Mouse (Mus musculus): ENCODE data around the gene Fkbp5. TPM values are rescaled to one million over a fixed set of nuclear protein-coding genes. Genes with fewer than 3 reads are reported as not detected.
"Not testable (repeated sequence)": the region's sequence is repeated elsewhere in the genome, so short reads cannot be mapped to it uniquely, and the experiment has no call there.

Gene Fkbp5
- 10 to 100 TPM; 17.4 to 17.8 TPM for polyA plus RNA-seq (2017; shearing (Covaris generic))

- no peak for ATAC-seq
Observed at GRCm38 (mm10) chr17:28517441-28517955, at the start of gene Fkbp5. Gene Fkbp5 (minus strand): TSS chr17:28517527.

DNA sequence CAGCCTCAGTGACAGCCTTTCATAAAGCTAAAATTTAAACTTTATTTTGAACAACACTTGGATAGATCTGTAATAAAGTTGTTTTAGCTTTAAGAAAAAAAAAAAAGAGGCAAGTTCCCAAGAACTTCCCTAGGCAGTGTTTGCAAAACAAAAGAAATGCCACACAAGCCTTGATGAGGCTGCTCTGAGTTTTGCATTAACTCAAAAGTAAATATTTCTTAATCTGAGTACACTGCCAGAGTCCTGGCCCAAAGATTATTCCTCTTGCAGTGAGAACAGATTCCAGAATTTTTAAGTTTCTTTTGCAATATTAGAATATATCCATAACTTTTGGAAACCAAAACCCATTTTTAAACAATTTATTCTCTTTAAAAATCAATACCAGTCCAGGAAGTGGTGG lies 47.9 kb upstream of the Fkbp5 start:
- ATAC-seq: no peak

DNA sequence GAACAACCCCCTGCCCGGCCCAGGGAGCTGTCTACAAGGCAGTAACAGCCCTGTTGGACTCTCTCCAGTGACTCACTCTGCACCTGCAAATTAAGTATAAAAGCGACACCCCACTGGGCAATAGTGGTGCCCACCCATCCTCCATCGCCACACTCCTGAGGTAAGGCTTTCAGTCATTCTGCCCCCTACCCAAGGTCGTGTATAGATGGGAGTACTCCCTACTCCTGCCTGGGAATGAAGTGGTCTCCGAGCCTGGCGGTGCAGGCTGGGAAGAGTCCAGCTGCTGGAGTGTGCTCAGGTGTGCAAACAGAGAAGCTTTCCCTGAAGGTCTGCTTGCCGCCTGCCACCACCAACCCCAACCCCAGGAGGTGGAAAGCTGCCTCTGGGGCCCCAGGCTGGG lies 44.3 kb upstream of the Fkbp5 start:
- ATAC-seq: no peak

- ATAC-seq: no peak
Observed at GRCm38 (mm10) chr17:28560598-28560997, 43.3 kb upstream of the Fkbp5 start, which contains the start of gene Clps. Gene Clps (minus strand): TSS chr17:28560766.

DNA sequence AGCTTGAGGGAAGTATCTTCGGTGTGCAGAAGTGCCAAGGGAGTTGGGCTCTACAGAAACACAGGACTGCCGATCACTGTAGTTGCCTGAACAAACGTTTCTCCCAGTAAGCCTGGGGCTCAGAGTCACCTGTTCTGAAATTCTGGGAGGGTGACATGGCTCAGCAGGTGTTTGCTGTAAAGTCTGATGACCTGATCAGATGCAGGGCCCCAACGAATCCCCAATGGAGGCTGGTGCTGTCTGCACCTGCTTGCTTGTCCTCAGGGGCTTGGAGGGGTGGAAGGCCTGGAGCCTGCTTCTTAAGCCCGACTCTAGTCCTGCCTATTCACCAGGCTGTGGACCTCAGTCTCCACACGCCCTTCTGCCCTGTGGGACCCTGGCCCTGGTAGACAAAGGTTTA lies 40.4 kb upstream of the Fkbp5 start:
- ATAC-seq: no peak

DNA sequence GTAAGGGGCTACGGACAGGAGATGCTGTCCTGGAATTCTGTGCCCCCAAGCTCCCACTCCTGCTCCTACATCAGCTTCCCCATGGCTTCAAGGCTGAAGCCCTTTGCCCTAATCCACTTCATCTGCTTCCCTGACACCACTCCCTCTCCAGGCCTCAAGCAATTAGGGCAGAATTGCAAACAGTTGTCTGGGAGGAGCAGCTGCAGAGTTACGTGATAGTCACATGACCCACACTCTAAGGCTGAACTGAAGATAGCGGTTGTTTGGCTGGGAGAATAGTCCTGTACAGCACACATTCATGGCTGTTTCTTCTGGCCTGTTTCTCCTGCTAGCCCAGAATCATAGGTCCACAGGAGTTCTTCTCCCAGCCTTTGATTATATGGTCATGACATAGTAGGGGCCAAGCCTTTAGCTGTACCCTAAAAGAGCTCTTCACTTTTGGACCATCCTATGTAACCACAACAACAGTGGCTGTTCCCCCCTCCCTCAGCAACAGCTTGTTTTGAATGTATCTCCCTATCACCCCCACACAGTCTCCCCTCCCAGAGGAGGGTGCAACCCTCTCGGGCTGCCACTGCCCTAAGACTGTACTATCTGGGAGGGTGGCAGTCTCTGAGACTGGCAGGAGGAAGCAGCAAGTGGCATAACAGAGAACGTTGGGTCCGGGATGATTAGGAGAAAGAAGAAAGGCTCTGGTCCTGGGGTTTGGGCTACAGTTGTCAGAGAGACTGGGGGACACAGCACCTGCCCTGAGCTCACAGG lies 39.5 kb upstream of the Fkbp5 start:
- no peak for ATAC-seq

- not testable (repeated sequence) for ATAC-seq
Observed at GRCm38 (mm10) chr17:28554021-28554420, 36.7 kb upstream of the Fkbp5 start.

GRCm38 (mm10) chr17:28553040-28553793 lies 35.9 kb upstream of the Fkbp5 start:
- ATAC-seq: peak; percentile 67

GRCm38 (mm10) chr17:28549111-28549510 lies 31.8 kb upstream of the Fkbp5 start, which contains the start of gene Clpsl2:
Gene Clpsl2 (plus strand): TSS chr17:28549411.
- ATAC-seq: no peak

DNA sequence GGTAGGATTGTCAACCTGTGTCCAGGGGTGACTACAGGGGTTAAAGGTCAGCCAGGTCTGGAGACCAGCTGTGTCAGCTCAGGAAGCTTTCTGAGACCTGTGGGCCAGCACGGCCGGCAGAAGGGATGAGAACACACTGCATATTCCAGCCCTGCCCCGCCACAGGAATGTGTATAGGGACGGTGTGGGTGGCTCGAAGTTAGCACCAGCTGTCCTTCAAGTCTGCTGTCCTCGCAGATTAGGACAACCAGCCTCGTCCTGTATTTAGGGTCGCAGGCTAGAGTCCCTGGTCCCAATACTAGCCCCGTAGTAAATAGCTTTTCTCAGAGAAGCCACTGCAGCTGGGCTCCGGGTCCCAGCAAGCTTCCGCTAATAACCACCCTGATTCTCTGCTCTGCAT lies 31.2 kb upstream of the Fkbp5 start:
- no peak for ATAC-seq

DNA sequence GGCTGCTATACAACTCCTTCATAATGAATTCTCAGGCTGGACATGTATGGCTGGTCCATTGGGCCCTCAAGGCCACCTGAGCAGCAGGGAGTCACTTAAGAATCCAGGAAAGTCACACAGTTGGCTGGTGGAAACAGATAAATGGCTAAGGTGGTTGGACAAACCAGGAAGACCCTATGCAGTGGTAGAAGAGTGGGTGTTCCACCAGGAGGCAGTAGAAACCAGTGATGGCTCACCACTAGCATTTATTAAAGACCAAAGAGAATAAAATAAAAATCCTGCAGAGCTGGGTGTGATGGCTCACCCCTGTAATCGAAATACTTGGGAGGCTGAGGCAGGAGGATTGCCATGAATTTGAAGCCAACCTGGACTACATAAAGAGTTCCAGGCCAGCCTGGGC lies 29.6 kb upstream of the Fkbp5 start:
- ATAC-seq: no peak

DNA sequence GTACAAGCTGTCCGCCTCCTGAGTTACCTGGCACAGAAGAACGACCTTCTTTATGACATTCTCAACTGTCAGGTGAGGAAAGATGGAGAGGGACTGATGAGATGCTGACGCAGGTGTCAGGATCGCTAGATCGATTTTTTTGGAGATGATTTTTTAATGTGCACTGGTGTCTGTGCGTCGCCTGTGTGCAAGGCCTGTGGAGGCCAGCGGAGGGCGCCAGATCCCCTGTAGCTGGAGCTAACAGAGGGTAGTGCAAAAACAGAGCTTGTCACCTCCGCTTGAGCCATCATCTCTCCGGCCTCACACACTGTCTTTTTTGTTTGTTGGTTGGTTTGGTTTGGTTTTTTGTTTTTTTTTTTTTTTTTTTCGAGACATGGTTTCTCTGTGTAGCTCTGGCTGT lies 20.6 kb upstream of the Fkbp5 start:
- no peak for ATAC-seq

DNA sequence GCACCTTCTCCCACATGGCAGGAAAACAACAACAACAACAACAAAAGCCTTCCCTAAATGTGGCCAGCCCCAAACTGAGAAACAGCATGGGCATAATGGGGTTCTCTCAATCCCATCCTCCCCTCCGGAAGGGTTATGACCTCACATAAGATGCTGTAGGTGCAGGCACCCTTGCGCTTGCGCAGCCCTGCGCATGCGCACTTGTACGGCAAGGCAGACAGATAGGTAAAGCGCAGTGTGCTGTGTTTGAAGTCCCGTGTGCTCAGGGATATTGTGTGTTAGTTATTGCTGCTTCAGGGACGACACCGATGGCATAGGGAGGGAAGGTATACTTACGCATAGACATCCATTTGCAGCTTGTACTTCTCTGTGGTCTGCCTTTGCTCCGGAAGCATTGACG lies 16.0 kb upstream of the Fkbp5 start:
- ATAC-seq: no peak

- ATAC-seq: no peak
Observed at GRCm38 (mm10) chr17:28532557-28532956, 15.2 kb upstream of the Fkbp5 start.

GRCm38 (mm10) chr17:28531946-28532345 lies 14.6 kb upstream of the Fkbp5 start:
- no peak for ATAC-seq

DNA sequence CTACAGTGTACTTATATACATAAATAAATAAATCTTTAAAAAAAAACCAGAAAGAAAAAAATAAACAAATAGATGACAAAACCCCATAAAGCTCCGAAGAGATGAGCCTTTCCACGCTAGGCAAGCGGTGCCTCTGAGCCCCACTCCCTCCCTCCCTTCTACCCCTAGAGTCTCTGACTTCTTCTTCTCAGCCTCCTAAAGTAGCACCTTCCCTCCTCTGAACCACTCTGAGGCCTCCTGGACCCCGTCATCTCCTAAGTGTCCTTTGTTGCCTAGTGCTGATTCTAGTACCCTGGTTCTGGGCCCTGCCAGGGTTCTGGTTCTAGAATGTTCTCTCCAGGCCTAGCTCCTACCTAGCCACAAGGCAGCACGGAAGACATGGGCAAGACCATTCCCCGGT lies 13.2 kb upstream of the Fkbp5 start, which contains the start of gene Armc12:
TSS of gene Armc12 (plus strand) at position 301 of the 400 bp plus-strand sequence.
- ATAC-seq: no peak

DNA sequence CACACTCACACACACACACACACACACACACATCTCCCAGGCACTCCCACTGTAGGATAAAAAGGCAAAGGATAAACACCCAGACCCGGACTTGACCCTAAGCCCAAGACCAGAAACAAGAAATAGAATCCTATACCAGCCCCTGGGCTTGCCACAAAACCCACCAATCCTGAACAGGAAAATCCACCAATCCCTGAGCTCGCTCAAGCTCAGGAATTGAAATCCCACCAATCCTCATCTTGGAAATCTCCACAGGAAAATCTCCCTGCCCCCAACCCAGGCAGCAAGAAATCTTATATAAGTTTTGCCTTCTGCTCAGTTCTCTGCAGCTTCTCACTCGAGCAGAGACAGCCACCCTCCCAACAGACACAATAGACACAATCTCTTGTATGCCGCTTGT lies 11.8 kb upstream of the Fkbp5 start:
- ATAC-seq: no peak

- peak; percentile 33 for ATAC-seq
Observed at GRCm38 (mm10) chr17:28528043-28528351, 10.7 kb upstream of the Fkbp5 start.

DNA sequence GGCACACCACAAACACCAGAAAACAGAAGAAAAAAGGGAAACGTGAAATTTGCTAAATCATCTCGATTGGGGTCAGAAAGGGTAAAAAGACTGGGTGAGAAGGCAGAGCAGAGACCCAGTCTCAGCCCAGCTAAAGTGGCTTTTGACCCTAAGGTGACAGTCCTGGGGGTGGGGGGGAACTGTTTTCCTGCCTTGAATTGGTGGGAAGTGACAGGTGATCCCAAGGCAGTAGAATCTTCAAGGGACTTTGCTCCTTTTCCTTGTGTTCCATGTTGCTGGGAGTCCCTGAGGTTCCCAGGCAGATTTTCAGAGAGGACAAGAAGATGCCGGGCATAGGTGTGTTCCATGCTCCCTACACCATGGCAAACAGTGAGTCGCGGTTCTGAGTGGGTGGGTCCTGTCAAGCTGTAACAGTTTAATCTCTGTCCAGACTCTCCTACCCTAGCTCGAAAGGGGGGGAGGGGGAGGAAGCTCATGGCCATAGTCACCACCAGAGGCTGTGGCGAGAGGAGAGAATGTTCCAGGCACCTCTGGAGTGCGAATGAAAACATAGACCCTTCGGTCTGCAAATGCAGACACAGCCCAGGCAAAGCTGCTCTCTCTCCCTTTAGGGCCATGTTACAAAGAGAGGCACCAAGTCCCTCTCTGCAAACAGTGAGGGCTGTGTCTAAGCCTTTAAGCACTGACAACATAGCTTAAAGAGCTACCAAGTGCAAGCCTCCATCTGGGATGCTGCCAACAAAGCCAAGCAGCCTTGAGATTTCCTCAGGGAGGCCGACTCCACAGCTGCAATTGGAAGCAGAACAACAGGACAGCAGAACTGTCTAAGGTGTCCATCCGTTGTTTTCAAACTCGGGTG lies 10.1 kb upstream of the Fkbp5 start:
- no peak for ATAC-seq

DNA sequence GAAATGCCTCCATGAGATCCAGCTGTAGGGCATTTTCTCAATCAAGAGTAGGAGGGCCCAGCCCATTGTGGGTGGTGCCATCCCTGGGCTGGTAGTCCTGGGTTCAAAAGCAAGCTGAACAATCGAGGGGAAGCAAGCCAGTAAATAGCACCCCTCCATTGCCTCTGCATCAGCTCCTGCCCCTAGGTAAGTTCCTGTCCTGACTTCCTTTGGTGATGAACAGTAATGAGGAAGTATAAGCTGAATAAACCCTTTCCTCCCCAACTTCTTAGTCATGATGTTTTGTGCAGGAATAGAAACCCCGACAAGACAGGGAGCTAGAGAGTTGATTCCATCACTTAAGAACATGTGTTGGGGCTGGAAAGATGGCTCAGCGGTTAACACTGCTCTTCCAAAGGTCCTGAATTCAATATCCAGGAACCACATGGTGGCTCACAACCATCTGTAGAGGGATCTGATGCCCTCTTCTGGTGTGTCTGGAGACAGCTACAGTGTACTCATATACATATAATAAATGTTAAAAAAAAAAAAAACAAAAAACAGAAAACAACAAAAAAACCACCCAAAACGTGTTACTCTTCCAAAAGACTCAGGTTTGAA lies 7.6 kb upstream of the Fkbp5 start:
- no peak for ATAC-seq

GRCm38 (mm10) chr17:28524009-28524695 lies 6.8 kb upstream of the Fkbp5 start:
- no peak for ATAC-seq

All from CD4-positive, CD25-positive, alpha-beta regulatory T cell, adult 4 months (primary cell).